Mouse (Mus musculus) G1E (cell line): ENCODE measurements around the gene Olfr401. TPM values are rescaled to one million over a fixed set of nuclear protein-coding genes. Genes with fewer than 3 reads are reported as not detected.
"Not testable (repeated sequence)": the region's sequence is repeated elsewhere in the genome, so short reads cannot be mapped to it uniquely, and the experiment has no call there.

Source experiments
- ATAC-seq: 2 replicates; pipeline ENCODE4 v1.8.0; 2016; ENCODE audit warnings: mild to moderate bottlenecking; ENCODE audit not compliant: insufficient number of reproducible peaks, poor library complexity, low FRiP score, severe bottlenecking; ENCODE audit errors: extremely low read depth
- DNase-seq: peaks from one replicate; pipeline ENCODE4 v3.0.0; 2012; ENCODE audit warnings: low spot score
- H3K27me3 ChIP-seq: 2 replicates; pipeline ENCODE4 v1.6.1; 2012; ENCODE audit warnings: mild to moderate bottlenecking, low read length, inconsistent platforms; ENCODE audit not compliant: insufficient read depth
- H3K36me3 ChIP-seq: replicated peaks from 2 replicates; pipeline ENCODE3; 2012; ENCODE audit warnings: mild to moderate bottlenecking, inconsistent platforms
- H3K4me1 ChIP-seq: 2 replicates; pipeline ENCODE4 v1.6.1; 2012; ENCODE audit warnings: low read depth, low read length, inconsistent platforms, mixed read lengths; ENCODE audit not compliant: insufficient read depth
- H3K4me3 ChIP-seq: 2 replicates; pipeline ENCODE4 v1.5.1; 2012; ENCODE audit warnings: low read depth, mild to moderate bottlenecking, inconsistent platforms, low read length, moderate library complexity, mixed read lengths
- H3K9me3 ChIP-seq: replicated peaks from 2 replicates; pipeline ENCODE4 v1.6.1; 2012; ENCODE audit warnings: inconsistent platforms
- CTCF ChIP-seq: IDR thresholded peaks from 2 replicates; pipeline ENCODE4 v1.5.1; 2012; ENCODE audit warnings: low read depth, low read length, inconsistent platforms, mixed read lengths
- GATA1 ChIP-seq: IDR thresholded peaks from 2 replicates; pipeline ENCODE4 v1.6.1; 2012; ENCODE audit warnings: borderline replicate concordance, low read length, inconsistent platforms, mixed read lengths
- GATA2 ChIP-seq: IDR thresholded peaks from 2 replicates; pipeline ENCODE4 v1.6.1; 2012; ENCODE audit warnings: low read depth, low read length, inconsistent platforms, borderline replicate concordance
- POLR2AphosphoS5 ChIP-seq: IDR thresholded peaks from 2 replicates; pipeline ENCODE4 v1.6.1; 2012; ENCODE audit warnings: low read depth, low read length, inconsistent platforms; ENCODE audit not compliant: insufficient replicate concordance
- TAL1 ChIP-seq: conservative IDR thresholded peaks from 2 replicates; pipeline ENCODE4 v1.6.1; 2012; ENCODE audit warnings: low read depth, low read length, inconsistent platforms, mixed read lengths
- polyA plus RNA-seq: library from polyadenylated mRNA; stranded (reverse); fragments of >175 nt; gene quantifications from 2 replicates; pipeline ENCODE4 v1.2.3, GENCODE M21; 2012
- total RNA-seq, 2 experiments: library from RNA; stranded (forward) in 1 of 2; stranded (reverse) in 1 of 2; fragments of 200-1000 nt in 1 of 2; fragments of >200 nt in 1 of 2; fragmentation: Nextera tagmentation in 1 of 2; gene quantifications; 2 replicates each; pipeline ENCODE4 v1.2.3; 2014 to 2017

Olfr401 gene
- total RNA-seq (2014; fragmentation: Nextera tagmentation) (not detected in 2 replicates), total RNA-seq (2017) (0.06 TPM in 1 of 2 replicates, not detected in the other), polyA plus RNA-seq (not detected in 2 replicates)

- DNase-seq (no peak), ATAC-seq (no peak)
- Histone ChIP-seq H3K27me3 (no peaks in the 10 kb centered on the region), H3K4me3 (no peak within 1 kb of the TSS), H3K36me3 (no peaks in the 10 kb centered on the region), H3K9me3 (no peaks in the 10 kb centered on the region), H3K4me1 (no peaks in the 10 kb centered on the region)
- no peak for TF ChIP-seq GATA1
- TF ChIP-seq GATA2: no peak
- TF ChIP-seq POLR2AphosphoS5: no peak
- TF ChIP-seq CTCF: no peak
- no peak for TF ChIP-seq TAL1
Measured at GRCm38 (mm10) chr11:74113412-74113811, at the start of gene Olfr401. TSS of gene Olfr401 (plus strand) at chr11:74113712.

GRCm38 (mm10) chr11:74069655-74070054 is 43.9 kb upstream of the Olfr401 start, which contains the start of gene Zfp616:
TSS of gene Zfp616 (plus strand) at chr11:74069955.
- TF ChIP-seq POLR2AphosphoS5: no peak
- TF ChIP-seq GATA1: no peak
- TF ChIP-seq CTCF: no peak
- TF ChIP-seq TAL1: no peak
- TF ChIP-seq GATA2: no peak
- H3K4me3 ChIP-seq: no peak within 1 kb of the TSS
- ATAC-seq: no peak

GRCm38 (mm10) chr11:74100724-74101123 is 12.8 kb upstream of the Olfr401 start:
- DNase-seq (no peak), ATAC-seq (0 out of 2 replicates have a peak, but pooled peaks have one; percentile 15)
- Histone ChIP-seq H3K27me3 (no peaks in the 10 kb centered on the region), H3K4me3 (no peak overlapping the region), H3K9me3 (no peaks in the 10 kb centered on the region), H3K36me3 (no peaks in the 10 kb centered on the region), H3K4me1 (peaks cover 5% of the 10 kb centered on the region; the same call in 1 of the 2 replicates)
- TF ChIP-seq CTCF: no peak
- TF ChIP-seq GATA1: no peak
- TF ChIP-seq POLR2AphosphoS5: no peak
- TF ChIP-seq GATA2: no peak
- TF ChIP-seq TAL1: no peak

More at GRCm38 (mm10) chr11:74069655-74070054, 43.9 kb upstream of the Olfr401 start, which contains the start of gene Zfp616:
- Histone ChIP-seq H3K4me1 (no peaks in the 10 kb centered on the region), H3K36me3 (no peaks in the 10 kb centered on the region), H3K27me3 (no peaks in the 10 kb centered on the region), H3K9me3 (no peaks in the 10 kb centered on the region)
- no peak for DNase-seq

- ATAC-seq (no peak), DNase-seq (no peak)
- H3K4me1 ChIP-seq: peaks cover 5% of the 10 kb centered on the region; the same call in 1 of the 2 replicates
- H3K27me3 ChIP-seq: no peaks in the 10 kb centered on the region
- no peak overlapping the region for H3K4me3 ChIP-seq
- H3K9me3 ChIP-seq: no peaks in the 10 kb centered on the region
- H3K36me3 ChIP-seq: no peaks in the 10 kb centered on the region
- TF ChIP-seq GATA2 (no peak), GATA1 (no peak), TAL1 (no peak), CTCF (no peak), POLR2AphosphoS5 (no peak)
Measured at GRCm38 (mm10) chr11:74101507-74101906, 12.0 kb upstream of the Olfr401 start.

- TF ChIP-seq GATA2: no peak
- no peak for TF ChIP-seq POLR2AphosphoS5
- peaks cover 5% of the 10 kb centered on the region; the same call in 1 of the 2 replicates for H3K4me1 ChIP-seq
- H3K36me3 ChIP-seq: no peaks in the 10 kb centered on the region
- no peaks in the 10 kb centered on the region for H3K27me3 ChIP-seq
- H3K4me3 ChIP-seq: no peak overlapping the region
- no peak for ATAC-seq
- no peaks in the 10 kb centered on the region for H3K9me3 ChIP-seq
- no peak for DNase-seq
Measured at GRCm38 (mm10) chr11:74105066-74105465, 8.4 kb upstream of the Olfr401 start.

- not testable (repeated sequence) for H3K4me1 ChIP-seq, H3K36me3 ChIP-seq, H3K27me3 ChIP-seq, ATAC-seq, DNase-seq, H3K9me3 ChIP-seq, H3K4me3 ChIP-seq
Measured at GRCm38 (mm10) chr11:74140001-74140400, 26.5 kb downstream of the Olfr401 start.

- H3K27me3 ChIP-seq: 0 out of 2 replicates have a peak, but pooled peaks cover 4% of the 10 kb centered on the region
Measured at GRCm38 (mm10) chr11:74145866-74146265, 32.4 kb downstream of the Olfr401 start.

More at GRCm38 (mm10) chr11:74145866-74146265, 32.4 kb downstream of the Olfr401 start:
- ATAC-seq (no peak), DNase-seq (no peak)
- no peak for TF ChIP-seq GATA1
- TF ChIP-seq POLR2AphosphoS5: no peak
- TF ChIP-seq TAL1: no peak
- no peak for TF ChIP-seq CTCF
- no peak for TF ChIP-seq GATA2
- Histone ChIP-seq H3K9me3 (peaks cover 7% of the 10 kb centered on the region), H3K4me3 (no peak overlapping the region), H3K36me3 (no peaks in the 10 kb centered on the region), H3K4me1 (no peaks in the 10 kb centered on the region)
